Mouse (Mus musculus) right cerebral cortex, postnatal 4 days (tissue): Measurements from ENCODE around the gene Tcaim.
"Not testable (repeated sequence)": the region's sequence is repeated elsewhere in the genome, so short reads cannot be mapped to it uniquely, and the experiment has no call there.

ENCODE experiments used
- DNase-seq: peaks from one replicate; pipeline ENCODE4 v3.0.0-alpha.2; 2022

The Tcaim gene

DNA sequence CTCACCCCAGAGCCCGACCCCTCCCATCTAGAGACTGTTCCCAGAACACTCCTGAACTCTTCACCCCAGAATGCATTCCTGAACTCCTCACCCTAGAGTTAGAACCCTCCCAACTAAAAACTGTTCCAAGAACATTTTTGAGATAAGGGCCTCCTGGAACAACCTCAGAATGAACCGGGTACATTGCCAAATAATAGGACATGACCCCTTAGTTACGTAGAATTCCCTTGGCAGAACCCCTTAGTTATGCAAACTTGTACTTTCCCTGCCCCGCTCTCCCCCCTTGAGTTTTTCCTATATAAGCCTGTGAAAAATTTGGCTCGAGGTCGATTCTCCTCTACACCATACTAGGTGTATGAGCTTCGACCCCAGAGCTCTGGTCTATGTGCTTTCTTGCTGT lies 49.8 kb downstream of the Tcaim start:
- DNase-seq, result not testable (repeated sequence)

GRCm38 (mm10) chr9:122855617-122856016 lies 50.3 kb downstream of the Tcaim start:
- no peak for DNase-seq

DNA sequence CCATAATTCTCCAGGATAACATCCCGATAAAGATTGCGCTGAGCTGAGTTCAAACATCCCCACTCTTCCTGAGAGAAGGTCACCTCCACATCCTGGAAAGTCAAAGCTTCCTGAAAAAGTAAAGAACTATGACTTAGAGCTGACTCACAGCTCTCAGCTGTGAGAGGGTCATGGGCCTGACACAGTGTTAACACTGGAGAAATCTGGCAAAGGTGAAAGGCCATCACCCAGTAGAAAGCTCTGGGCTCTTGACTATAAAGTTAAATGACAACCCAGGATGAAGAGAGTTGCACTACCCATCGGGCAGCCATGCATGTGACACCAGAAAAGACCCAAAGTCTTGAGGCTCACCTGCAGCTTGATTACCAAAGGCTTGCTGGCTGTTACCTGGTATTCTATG lies 51.4 kb downstream of the Tcaim start:
- DNase-seq, result no peak

DNA sequence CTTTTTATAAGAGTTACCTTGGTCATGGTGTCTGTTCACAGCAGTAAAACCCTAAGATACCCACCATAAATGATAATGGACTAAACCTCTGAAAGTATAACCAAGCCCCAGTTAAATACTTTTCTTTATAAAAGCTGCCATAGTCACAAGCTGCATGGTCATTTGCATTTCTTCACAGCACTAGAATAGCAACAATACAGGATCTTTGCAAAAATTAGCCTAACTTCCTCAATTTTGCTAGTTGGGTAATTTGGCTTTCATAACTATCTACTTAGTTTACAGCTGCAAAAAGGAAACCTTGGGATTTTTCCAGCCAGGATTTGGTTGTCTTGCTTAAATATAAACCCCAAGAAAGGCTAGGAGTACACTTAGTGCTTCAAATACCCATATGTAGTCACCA lies 55.4 kb downstream of the Tcaim start:
- DNase-seq, result no peak

GRCm38 (mm10) chr9:122863731-122864130 lies 58.4 kb downstream of the Tcaim start:
- DNase-seq, result no peak

DNA sequence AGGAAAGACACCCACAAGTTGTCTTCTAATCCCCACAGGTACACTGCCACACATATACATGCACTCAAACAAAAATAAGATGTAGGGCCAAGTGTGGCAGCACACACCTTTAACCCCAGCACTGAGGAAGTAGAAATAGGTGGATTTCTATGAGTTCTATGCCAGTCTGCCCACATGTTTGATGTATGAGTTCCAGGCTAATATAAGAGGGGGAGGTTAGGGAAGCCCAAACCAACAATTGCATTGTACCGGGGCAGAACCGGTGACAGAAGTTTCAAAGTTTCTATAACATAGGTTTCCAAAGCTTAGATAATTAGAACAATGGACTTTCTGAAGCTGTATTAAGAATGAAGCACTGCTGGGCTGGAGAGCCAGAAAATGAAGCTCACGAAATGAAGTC lies 59.5 kb downstream of the Tcaim start:
- no peak for DNase-seq

DNA sequence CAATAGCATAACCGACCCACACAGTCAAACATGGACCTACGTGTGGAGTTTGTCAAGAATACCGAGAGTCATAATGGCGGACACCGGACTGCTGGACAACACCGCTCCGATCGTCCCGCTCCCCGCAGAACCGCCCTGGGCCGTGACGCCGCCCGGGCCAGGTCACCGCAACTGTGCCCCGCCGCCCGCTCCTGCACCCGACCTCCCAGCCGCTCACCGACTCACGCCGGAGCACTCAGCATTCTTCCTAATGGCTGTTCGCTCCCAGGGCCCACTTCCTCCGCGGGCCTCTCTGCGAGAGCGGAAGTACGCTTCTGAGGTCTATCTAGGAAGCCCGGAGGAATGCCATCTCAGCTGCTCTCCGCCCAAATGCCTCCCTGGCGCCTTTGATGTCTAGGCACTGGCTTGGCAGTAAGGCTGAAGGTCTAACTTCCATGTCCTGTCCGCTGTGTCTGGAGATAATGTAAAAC lies 60.4 kb downstream of the Tcaim start, which contains the start of gene Zfp445:
TSS of gene Zfp445 (minus strand) at position 310 of the 470 bp plus-strand sequence.
- DNase-seq, result peak; percentile 71

DNA sequence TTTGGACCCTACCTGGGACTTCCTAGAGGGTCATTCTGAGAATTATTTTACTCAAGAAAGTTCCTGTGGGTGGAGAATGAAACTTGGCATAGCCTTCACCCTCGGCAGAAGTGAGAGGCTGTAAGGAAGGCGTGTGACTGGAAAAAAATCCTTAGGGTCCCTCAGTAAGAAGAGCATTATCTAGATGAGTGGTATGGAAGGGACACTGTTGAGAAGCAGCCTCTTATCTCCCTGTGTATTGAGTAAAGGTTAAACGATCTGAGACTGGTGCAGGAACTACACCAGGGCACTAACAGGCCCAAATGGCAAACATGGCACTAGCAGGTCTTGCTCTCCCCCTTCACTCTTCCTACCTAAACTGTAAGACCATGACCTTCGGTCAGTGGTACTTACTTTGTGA lies 60.9 kb downstream of the Tcaim start:
- DNase-seq, result no peak

GRCm38 (mm10) chr9:122872595-122872994 lies 67.3 kb downstream of the Tcaim start:
- no peak for DNase-seq

- no peak for DNase-seq
Measured at GRCm38 (mm10) chr9:122874653-122875052, 69.3 kb downstream of the Tcaim start.

DNA sequence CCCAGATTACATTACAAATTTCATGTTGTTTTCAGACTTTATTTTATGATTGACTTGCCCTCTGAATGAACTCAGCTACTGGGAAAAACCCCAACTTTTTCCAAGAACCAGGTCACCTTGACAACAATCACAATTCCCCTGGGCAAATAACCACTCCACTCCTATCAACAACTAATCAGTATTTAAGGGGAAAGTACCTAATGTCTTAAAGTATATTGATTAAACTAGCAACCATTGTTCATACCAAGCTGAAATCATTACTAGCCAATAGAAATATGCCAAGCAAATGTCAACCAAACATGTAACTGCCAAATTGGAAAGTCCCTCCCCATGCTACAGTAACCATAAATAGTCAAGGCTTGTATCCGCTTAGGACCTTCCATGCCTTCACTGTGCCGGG lies 69.8 kb downstream of the Tcaim start:
- no peak for DNase-seq

DNA sequence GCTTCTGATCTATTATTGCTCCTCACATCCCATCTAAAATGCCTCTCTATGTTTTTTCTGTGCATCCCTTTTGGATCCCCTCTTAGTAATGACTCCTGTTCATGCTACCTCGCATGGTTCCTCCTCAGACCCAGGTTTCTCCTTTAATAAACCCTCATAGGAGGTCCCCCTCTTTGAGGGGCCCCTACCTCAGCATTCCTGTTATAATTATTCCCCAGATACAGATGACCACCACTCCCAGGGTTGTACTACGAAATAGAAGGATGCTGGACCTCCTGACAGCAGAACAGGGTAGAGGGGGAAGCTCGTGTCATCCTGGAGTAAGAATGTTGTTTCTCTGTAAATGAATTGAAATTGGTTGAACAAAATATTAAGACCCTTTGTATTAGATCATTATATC lies 80.0 kb downstream of the Tcaim start, which contains the start of gene Zkscan7:
TSS of gene Zkscan7 (plus strand) at position 301 of the 400 bp plus-strand sequence.
- no peak for DNase-seq
